Mouse (Mus musculus) lung, postnatal 0 days (tissue): ENCODE measurements at regions not wholly inside any gene's neighbourhood (a gene's known extent, or its start where the extent isn't known, plus 50 kb on each side); places are given as distances from the start of the nearest gene placed in this dataset.

Experiments
- CTCF ChIP-seq: IDR thresholded peaks from 2 replicates; pipeline ENCODE4 v1.5.1; 2016; ENCODE audit warnings: antibody characterized with exemption, mild to moderate bottlenecking
- EP300 ChIP-seq: IDR thresholded peaks from 2 replicates; pipeline ENCODE4 v1.6.1; 2016; ENCODE audit warnings: antibody characterized with exemption, mild to moderate bottlenecking, control low read depth

DNA sequence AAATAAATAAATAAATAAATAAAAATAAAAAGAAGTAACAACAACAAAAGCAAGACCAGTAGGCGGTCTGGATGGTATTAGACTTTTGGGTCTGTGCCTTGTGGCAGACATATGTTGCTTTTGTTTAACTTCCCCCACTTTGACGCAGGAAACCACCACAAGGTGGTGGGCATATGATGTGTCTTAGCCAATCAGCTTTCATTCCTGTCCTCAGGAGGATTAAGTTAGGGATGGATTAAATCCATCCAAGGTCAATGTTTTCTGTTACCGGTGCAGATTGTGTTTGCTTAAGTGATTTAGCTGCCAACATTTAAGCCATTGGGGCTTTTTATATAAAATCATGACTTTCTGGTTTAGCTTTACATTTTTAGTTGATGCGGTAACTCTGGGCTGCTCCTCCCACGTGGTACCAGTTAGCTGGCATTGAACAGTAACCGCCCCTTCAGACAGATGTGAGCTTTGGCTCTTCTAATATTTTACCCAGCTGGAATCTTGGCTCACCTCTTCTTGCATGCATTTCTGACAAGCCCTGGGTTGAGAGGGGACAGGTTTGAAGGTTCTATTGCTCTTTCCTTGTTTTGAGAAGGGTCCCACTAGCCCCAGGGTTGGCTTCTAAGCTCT is 121.0 kb upstream of the Xylt1 start:
- TF ChIP-seq CTCF = no peak
- no peak for TF ChIP-seq EP300
